Mouse (Mus musculus) heart, postnatal 10 days (tissue): ENCODE results near the gene Txlnb. TPM values are rescaled to one million over a fixed set of nuclear protein-coding genes. Genes with fewer than 3 reads are reported as not detected.
"Not testable (repeated sequence)": the region's sequence is repeated elsewhere in the genome, so short reads cannot be mapped to it uniquely, and the experiment has no call there.

Experiments used
- DNase-seq, 2 experiments: peaks; one replicate each; pipeline ENCODE4 v3.0.0; 2021
- intact Hi-C: fragments of 180-260 bp; cut with DNase I; formaldehyde crosslinking; loops from one replicate; pipeline ENCODE4 v1.15.1; 2025
- total RNA-seq, 2 experiments: library from RNA; stranded (reverse); gene quantifications; 2 replicates each; pipeline ENCODE4 v1.2.3; 2021

Txlnb gene
- 100 to 1,000 TPM; 136 to 145 TPM for total RNA-seq

DNA sequence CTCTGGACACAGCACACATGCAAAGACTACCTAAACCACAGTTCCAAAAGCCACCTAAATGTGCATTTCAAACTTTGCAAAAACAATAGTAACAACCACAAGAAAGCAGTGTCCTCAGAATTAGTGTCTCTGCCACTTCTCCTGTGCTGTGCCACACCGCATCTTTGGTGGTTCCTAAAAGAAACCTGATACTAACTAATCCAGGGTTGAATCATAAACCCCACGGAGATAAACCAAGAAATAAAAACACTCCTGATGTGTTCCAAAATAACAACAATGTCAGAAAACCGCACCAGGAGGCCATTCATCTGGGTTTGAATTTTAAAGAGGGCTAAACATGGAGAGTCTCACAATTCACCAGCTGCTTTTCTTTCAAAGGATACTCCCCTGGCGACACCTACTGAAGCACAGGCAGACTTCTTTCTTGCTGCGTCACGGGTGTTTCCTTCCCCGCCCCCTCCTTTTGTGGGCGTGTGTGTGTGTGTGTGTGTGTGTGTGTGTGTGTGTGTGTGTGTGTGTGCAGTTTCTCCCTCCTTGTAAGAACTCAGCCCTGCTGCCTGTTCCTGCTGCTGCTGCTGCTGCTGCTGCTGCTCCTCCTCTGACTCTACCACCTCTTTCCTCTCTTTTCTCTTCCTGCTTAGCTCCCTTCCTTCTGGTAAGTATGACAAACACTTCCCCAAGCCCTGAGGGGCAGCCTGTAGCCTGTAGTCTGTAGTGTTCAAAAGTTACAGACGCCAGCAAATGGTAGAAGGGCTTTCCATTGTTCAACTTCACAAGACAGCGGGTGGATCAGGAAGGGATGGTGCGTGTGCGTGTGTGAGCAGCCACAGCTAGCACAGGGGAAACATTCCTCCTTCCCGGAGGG is at the start of gene Txlnb:
Gene Txlnb (plus strand): TSS at position 460 of the 865 bp plus-strand sequence.
- peak; percentile 81 to 83 for DNase-seq
- intact Hi-C loops: loop anchor here (2.0 kb wide), 1 partner anchor 63 kb away; no protein-coding TSS in a partner anchor

DNA sequence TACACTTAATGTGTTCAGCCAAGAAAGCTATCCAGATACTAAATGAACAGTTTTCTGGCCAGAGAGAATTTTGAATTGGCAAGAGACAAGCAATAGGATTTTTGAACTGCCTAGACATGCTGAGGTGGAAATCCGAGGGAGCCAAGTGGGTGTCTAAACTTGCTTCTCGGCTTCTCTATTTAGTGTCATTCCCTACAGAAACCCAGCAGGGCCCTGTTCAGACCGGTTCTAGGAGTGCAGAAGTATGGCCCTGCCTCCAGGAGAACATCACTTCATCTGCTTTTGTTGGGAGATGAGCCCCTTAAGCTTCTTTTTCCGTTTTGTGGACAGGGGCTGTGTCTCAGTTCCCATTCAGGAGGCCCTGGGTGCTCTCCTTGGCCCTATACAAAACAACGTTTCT is 43.5 kb upstream of the Txlnb start:
- intact Hi-C loops: no loop called here
- no peak for DNase-seq

DNA sequence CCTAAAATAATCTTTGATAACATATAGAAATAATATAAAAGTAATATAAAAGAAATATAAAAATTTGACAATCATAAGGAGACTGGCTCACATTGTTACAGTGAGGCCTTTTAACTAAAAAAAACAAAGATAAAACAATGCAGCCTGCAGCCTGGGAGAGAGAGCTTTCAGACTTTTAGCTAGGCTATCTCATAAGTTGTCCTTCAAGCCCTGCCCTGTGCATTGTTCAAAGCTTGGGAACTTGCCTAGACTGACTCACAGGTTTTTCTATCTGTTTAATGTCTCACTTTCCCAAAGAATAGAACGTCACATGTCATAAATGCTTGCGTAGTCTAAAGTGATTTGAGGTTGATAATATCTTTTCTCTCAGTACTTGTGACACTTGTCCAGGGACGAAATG is 36.3 kb upstream of the Txlnb start:
- intact Hi-C loops: no loop called here
- no peak for DNase-seq

DNA sequence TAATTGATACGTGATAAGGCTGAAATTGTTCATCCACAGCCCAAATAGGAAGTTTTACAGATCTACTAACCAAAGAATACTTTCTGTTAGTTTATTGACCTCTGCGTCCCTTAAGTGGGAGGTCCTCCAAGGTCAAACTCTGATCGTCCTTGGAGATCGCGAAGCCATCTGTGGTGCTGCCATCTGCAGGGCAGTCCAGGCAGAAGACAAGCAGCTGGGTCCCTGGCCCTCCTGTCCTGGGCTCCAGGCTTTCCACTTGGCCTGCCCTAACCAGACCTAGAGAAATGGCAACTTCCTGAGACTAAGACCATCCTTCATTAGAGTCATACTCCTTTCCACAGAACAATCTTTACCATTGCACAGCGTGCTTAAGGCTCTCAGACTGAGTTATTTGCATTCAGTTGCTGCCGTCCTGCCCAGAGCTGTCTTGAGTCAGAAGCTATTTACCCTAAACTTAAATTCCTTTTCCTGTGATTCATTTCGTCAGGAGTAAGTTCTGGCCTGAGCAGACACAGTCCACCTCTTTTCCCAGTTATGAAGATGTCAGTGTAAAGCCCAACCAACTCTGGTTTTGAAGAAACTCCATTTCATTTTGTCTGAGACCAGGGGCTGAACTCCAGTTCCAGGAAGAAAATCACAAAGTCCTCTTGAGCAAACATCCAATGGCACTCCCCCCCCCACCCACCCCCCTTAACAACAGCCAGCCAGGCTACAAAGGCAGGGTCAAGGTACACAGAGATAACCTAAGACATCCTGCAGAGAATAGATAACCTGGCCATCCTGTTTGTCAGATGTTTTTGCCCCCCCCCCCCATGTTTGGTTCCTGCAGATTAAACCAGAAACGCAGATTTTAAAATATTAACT is 35.0 kb upstream of the Txlnb start:
- no peak for DNase-seq
- intact Hi-C loops: no loop called here

DNA sequence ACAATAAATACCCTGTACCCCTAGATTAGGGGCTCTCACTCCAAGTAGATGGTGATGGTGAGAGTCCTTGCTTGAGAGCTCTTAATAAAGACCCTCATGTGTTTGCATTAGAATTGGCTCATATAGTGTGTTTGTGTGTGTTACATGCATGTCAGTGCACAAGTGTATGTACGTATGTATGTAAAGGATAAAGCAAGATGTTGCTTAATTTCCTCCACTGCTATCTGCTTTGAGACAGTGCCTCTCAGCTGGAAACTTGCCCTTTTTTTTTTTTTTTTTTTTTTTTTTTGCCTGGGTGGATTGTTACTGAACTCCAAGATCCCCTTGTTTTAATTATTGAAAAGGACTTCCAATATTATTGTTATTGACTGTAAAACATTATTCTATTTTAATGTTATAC is 34.4 kb upstream of the Txlnb start:
- DNase-seq: no peak
- intact Hi-C loops: no loop called here

DNA sequence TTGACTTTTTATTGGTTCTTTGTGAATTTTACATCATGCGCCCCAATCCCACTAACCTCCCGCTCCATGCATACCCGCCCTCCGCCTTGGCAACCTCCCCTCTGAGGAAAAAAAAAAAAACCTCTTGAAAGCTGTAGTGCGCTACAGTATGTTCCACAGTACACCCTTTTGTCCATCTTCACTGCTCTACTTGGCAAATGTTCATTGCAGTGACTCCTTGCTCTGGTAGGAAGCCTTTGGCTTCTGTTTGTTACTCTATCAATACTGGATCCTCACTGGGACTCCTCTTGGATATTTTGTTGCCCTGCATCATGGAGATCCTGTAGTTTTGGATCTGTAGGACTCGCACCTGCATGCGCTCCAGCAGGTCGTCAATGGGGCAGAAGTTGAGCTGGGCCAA is 33.1 kb upstream of the Txlnb start:
- intact Hi-C loops: no loop called here

DNA sequence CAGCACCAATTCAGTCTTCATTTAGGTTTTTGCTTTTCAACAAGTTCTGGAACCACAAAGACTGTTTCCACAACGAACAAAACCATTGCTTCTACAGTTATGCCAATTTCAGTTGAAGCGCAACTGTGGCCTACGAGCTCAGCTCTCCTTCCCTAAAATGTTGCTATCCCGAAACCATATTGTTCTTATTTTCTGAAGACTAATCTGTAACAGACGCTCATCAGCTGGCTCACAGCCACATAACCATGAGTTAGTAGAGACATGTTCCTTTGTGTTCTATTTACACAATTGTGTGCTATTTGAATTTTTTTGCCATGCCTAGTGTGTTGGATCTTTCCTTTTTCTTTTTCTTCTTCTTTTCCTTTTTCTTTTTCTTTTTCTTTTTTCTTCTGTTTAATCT is 26.2 kb upstream of the Txlnb start:
- intact Hi-C loops: no loop called here
- no peak for DNase-seq

More for the DNA sequence above, 33.1 kb upstream of the Txlnb start:
- DNase-seq: no peak

DNA sequence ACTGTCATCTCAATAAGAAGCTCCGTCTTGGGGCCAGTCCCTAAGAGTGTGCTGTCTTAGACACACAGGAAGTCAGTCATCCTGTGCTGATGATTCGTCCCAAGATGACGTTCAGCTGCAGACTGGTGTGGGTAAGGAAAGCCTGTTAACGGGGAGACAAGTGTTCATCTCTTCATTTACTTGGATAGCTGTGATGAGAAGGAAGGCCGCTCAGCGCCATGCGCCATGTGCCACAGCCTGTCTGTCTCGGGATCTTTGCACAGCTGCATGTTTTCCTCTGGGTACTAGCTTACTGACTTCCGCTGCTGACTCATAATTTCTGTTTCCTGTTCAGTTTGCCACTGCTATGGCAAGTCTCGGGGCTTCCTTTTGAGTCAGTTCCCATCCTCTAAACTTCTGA is 23.7 kb upstream of the Txlnb start:
- intact Hi-C loops: no loop called here
- peak; percentile 29 to 42 for DNase-seq

DNA sequence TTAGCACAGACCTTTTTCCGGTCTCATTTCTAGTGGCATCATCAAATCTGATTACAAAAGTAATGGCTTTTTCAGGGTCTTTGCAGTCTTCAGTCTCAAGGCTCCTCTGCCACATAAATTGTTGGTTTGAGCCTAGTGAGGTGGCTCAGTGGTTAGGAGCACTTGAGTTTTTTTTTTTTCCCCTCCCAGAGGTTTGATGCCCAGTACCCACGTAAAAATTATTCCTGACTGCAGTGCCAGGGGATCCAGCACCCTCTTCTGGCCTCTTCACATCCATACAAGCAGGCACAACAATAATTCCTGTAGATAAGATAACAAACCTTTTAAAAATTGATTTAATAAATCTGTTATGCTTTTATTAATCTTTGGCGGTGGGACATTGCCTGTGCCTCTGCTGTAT is 21.7 kb upstream of the Txlnb start:
- no peak for DNase-seq
- intact Hi-C loops: no loop called here

DNA sequence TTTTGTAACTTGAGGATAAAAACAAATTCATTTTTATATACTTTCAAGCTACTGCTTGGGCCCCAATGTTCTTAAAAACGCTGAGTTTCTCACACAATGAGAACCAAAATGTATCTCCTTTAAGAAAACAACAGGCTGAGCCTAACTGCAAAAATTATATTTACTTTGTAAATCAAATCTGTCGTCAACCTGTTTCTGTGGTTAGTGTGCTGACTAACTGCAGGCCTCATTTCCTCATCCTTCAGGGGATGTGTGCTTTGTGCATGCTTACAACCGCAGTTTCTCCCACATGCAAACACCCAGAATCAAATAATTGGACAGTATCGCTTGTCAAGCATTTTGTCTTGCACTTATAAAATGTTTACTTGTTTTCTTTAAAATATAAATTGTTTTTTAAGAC is 20.9 kb upstream of the Txlnb start:
- intact Hi-C loops: no loop called here
- no peak for DNase-seq

DNA sequence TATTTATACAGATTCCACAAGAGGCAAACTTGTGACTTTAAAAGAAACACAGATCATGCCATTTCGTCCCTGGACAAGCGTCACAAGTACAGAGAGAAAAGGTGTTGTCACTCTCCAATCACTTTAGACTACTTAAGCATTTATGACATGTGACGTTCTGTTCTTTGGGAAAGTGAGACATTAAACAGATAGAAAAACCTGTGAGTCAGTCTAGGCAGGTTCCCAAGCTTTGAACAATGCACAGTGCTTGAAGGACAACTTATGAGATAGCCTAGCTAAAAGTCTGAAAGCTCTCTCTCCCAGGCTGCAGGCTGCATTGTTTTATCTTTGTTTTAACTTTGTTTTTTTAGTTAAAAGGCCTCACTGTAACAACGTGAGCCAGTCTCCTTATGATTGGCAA is 19.3 kb upstream of the Txlnb start:
- DNase-seq, intact Hi-C loops: not testable (repeated sequence)

DNA sequence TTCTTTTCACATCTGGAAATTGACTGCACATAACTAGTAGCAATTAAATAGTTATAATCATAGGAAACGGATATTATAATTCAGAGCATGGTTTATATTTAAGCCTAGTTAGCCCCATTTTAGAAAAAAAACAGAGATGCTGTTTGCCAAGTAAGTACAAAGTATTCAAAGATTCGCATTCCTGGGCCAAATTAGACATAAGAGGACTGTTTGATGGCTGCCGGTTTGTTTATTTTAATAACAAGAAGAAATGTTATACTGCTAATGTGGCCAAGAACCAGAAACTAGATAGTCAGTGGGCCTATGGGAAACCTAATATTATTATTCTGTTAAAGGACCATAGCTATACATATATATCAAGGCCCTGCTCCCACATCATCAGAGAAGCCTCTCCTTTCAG is 9.3 kb upstream of the Txlnb start:
- intact Hi-C loops: no loop called here
- DNase-seq: no peak

DNA sequence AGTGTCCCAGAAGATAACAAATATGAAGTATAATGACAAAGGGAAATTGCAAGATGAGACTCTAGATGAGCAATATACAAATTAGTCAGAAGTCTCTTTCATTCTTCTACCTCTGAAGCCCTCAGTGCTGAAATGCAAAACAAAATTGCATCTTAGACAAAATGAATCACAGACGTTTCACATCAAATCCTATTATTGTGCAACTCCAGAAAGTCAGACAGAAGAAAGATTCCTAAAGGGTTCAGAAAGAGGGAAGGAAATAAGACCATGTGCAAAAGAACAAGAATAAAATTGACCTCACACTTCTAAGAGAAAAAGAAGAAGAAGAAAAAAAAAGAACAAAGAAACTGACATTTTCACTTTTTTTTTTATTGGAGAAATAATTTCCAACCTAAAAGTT is 8.1 kb upstream of the Txlnb start:
- intact Hi-C loops: no loop called here
- no peak for DNase-seq

DNA sequence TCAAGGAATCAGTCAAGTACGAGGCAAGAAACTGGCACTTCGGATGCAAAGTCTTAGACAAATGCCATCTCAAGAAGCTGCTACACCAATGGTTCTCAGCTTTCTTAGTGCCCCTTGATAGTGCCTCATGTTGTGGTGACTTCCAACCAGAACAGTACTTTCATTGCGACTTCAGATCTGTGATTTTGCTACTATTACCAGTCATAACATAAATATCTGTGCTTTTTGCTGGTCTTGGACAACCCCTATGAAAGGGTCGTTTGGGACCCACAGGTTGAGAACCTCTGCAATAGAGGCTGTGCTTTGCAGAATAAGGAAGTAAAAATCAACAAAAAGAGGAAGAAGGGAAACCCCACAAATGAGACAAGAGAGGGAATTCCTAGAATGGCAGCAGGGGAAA is 7.7 kb upstream of the Txlnb start:
- intact Hi-C loops: no loop called here
- no peak for DNase-seq

DNA sequence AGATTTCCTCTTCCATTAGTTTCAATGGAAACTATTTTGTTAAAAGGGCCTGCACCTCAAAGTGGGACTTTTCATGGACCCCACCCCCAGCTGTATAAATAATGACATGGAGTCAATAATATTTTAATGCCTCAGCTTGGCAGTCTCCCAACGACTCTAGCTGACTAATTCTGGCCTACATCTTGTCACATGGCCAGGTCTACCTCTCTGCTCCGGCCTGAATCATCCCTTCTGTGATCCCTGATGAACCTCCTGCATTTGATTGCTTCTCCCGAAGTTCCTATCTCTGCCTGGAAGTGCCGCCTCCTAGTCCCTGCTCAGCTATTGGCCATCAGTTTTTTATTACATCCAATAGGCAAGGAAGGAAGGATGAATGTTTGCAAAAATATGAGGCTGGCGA is 2.1 kb upstream of the Txlnb start:
- peak; percentile 33 to 44 for DNase-seq
- intact Hi-C loops: no loop called here

DNA sequence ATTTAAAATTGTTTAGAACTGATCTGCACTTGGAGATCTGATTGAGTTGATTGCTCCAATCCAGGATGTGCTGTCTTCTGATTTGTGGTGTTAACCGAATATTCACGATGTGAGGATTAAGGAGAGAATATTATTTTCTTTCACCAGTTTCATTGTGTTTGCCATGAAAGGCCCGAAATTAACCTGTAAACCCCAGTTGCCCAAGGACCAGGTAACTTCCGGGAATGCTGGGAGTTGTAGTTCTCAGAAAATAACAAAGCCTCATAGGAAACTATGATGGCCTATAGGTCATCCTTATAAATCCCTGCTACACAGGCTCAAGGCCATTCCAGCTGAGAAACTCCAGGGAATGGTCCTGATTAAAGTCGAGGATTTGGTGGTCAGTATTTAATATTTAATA is 1.6 kb upstream of the Txlnb start:
- intact Hi-C loops: no loop called here
- no peak for DNase-seq

DNA sequence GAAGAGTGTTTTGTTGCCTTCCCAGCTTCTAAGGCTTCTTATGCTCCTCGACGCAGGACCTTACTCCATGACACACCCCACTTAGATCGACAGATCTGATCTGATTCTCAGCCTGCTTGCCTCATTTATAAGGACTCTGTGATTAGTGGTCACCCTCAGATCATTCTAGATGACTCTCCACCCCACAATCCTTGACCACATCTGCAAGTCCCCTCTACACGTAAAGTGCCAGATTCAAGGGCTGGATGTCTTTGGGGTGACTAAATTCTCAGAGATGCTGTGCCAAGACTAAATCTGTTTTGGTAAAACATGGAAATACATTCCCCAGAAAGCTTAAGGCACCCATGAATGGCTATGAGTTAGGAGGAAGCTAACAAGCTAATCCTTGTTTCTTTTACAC is 799 bp upstream of the Txlnb start:
- intact Hi-C loops: no loop called here
- DNase-seq: no peak

DNA sequence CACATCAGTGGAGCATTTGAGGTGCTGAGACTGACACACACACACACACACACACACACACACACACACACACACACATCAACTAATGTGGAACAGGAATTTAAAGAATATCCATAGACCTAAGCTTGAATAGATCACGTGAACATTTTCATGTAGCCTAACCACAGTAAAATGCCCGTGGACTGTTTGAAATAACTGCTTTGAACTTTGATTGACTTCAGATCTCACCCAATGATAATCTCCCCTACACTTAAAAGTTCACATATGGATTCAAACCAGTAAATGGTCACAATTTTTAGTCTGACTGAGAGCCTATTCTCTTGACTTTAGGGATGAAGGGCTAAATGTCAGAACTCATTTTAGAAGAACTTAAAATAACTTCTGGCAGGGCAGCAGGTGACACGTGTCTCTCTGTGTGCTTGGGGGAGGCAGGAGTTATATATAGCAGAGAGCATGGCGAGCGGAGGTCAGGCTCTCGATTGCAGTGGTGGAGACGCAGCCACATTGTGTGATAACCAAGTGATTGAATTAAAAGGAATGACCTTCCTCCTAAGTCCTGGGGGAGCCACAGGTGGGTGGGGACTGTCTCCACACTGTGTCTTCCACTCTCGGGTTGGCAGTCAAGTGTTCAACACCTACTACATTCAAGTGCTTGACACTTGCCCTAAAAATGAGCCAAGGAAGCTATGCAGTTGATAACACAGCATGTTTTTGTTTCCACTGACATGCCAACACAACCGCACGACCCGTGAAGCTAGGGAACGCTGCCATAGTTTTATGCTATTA is 1.0 kb downstream of the Txlnb start:
- DNase-seq: peak; percentile 76 to 85
- intact Hi-C loops: loop anchor here (2.0 kb wide), 1 partner anchor 64 kb away; no protein-coding TSS in a partner anchor

DNA sequence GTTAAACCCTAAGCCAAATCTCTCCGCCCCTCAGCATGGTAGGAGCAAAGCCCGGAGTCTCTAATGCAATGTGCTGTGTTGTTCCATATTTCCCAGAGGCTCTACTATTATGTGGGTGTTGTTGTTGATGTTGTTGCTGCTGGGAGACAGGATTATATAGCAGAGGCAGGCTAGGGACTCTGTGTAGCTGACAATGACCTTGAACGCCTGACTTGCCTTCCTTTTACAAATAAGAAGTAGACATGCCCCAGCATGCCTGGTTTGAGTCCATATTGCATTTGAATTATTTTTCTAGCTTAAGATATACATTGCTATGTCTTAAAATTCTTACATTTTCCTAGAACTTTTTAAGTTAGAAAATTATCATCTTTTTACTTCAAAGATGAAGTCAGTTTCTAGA is 1.7 kb downstream of the Txlnb start:
- intact Hi-C loops: loop anchor here (2.0 kb wide), 1 partner anchor 65 kb away; no protein-coding TSS in a partner anchor

DNA sequence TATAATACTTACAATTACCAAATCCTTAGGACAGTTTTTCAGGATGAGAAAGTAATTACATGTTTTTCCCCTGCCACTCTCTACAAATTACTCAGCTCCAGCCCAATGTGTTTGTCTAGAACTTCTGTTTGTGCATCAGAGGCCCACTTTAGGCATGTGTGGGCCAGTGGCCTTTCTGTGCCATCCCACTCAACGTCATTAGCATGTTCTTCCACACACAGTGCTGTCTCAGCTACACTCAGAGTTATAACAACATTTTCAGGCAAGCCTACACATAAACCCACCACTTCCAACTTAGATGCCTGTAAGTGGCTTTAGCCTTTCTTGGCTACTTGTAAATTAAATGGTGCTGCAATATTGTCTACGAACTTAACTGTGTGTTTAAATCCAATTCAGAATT is 5.8 kb downstream of the Txlnb start:
- no peak for DNase-seq
- intact Hi-C loops: no loop called here

More for the DNA sequence above, 1.7 kb downstream of the Txlnb start:
- no peak for DNase-seq

DNA sequence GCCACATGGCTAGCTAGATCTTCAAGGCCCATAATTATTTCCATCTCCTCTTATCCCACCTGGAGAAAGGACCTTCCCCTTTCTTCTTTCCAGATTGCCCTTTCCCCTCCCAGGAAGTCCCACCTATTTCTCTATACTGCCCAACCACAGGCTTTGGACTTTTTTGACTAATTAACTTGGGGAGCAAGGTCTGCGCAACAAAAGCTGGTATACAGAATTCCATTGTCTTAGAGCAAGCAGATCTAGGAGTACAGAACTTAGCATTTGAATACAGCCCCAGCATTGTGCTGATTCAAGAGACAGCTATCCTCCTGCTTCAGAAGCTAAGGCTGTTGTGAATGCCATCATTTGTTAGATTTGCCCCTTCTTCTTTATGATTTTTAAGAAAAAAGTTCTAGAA is 12.5 kb downstream of the Txlnb start:
- intact Hi-C loops: no loop called here
- no peak for DNase-seq
